Mouse (Mus musculus) small intestine, adult 2 months (tissue): ENCODE results near the gene Tbc1d19. TPM values are rescaled to one million over a fixed set of nuclear protein-coding genes. Genes with fewer than 3 reads are reported as not detected.

Source experiments
- H3K27ac ChIP-seq: fragments of 200-500 bp; 2 replicates; pipeline ENCODE4 v1.5.1; 2012; ENCODE audit warnings: low read depth, low read length, control low read depth, inconsistent platforms; ENCODE audit not compliant: insufficient read depth
- H3K27me3 ChIP-seq: fragments of 200-500 bp; 2 replicates; pipeline ENCODE4 v1.6.1; 2012; ENCODE audit warnings: mild to moderate bottlenecking, moderate library complexity, low read length, inconsistent platforms; ENCODE audit not compliant: control insufficient read depth, insufficient read depth
- H3K36me3 ChIP-seq: fragments of 200-500 bp; 2 replicates; pipeline ENCODE4 v1.6.1; 2012; ENCODE audit warnings: mild to moderate bottlenecking, low read length, control low read depth, inconsistent platforms; ENCODE audit not compliant: control insufficient read depth, insufficient read depth
- H3K4me1 ChIP-seq: fragments of 200-500 bp; 2 replicates; pipeline ENCODE4 v1.6.1; 2012; ENCODE audit warnings: low read length, inconsistent platforms, mixed read lengths; ENCODE audit not compliant: control insufficient read depth, insufficient read depth, insufficient read length
- H3K4me3 ChIP-seq: fragments of 200-500 bp; 2 replicates; pipeline ENCODE4 v1.5.1; 2012; ENCODE audit warnings: low read depth, mild to moderate bottlenecking, control low read depth, inconsistent platforms, low read length, moderate library complexity
- CTCF ChIP-seq: fragments of 200-500 bp; IDR thresholded peaks from 2 replicates; pipeline ENCODE4 v1.5.1; 2012; ENCODE audit warnings: low read depth, mild to moderate bottlenecking, control low read depth, inconsistent platforms, low read length, moderate library complexity, mixed read lengths; ENCODE audit not compliant: insufficient replicate concordance, insufficient read length; ENCODE audit errors: extremely low read depth
- POLR2A ChIP-seq: fragments of 200-500 bp; IDR thresholded peaks from 2 replicates; pipeline ENCODE4 v1.6.1; 2012; ENCODE audit warnings: low read depth, mild to moderate bottlenecking, control low read depth, inconsistent platforms, low read length, moderate library complexity
- WGBS: fragments of 180-500 bp; shearing (Covaris S2); methylation state at CpG from one replicate; pipeline ENCODE4 v1.1.7; 2018; 5-methylcytosine and 5-hydroxymethylcytosine counted together
- polyA plus RNA-seq: library from polyadenylated mRNA; depleted of rRNA; stranded (reverse); fragments of >200 nt; gene quantifications from 2 replicates; pipeline ENCODE4 v1.2.3, GENCODE M21; 2012

The Tbc1d19 gene
- polyA plus RNA-seq, 1 experiment, result 0.74 TPM

- no peaks in the 10 kb centered on the region for H3K4me1 ChIP-seq
- 86% methylated on average over 6 of the region's 6 CpGs for WGBS
- TF ChIP-seq POLR2A (no peak), CTCF (no peak)
- H3K27me3 ChIP-seq, result no peaks in the 10 kb centered on the region
- no peak overlapping the region for H3K4me3 ChIP-seq
- H3K36me3 ChIP-seq, result no peaks in the 10 kb centered on the region
- H3K27ac ChIP-seq, result no peak overlapping the region
Observed at GRCm38 (mm10) chr5:53865991-53866390, 56.6 kb downstream of the Tbc1d19 start.

GRCm38 (mm10) chr5:53871665-53872312 is 62.4 kb downstream of the Tbc1d19 start:
- Histone ChIP-seq H3K36me3 (no peaks in the 10 kb centered on the region), H3K27ac (no peak overlapping the region), H3K4me3 (no peak overlapping the region), H3K27me3 (no peaks in the 10 kb centered on the region), H3K4me1 (no peaks in the 10 kb centered on the region)
- TF ChIP-seq POLR2A, result no peak
- TF ChIP-seq CTCF, result peak; percentile 95
- 24% methylated on average over 6 of the region's 6 CpGs for WGBS

- 93% methylated on average over 3 of the region's 3 CpGs for WGBS
- H3K4me1 ChIP-seq, result no peaks in the 10 kb centered on the region
- H3K27me3 ChIP-seq, result no peaks in the 10 kb centered on the region
- no peak overlapping the region for H3K27ac ChIP-seq
- no peaks in the 10 kb centered on the region; the same call in 1 of the 2 replicates for H3K36me3 ChIP-seq
- H3K4me3 ChIP-seq, result no peak overlapping the region
- no peak for TF ChIP-seq POLR2A
- TF ChIP-seq CTCF, result no peak
Observed at GRCm38 (mm10) chr5:53874966-53875365, 65.6 kb downstream of the Tbc1d19 start.

- 60% methylated on average over 4 of the region's 4 CpGs for WGBS
- Histone ChIP-seq H3K27me3 (no peaks in the 10 kb centered on the region), H3K4me1 (no peaks in the 10 kb centered on the region), H3K27ac (no peak overlapping the region), H3K36me3 (no peaks in the 10 kb centered on the region; the same call in 1 of the 2 replicates), H3K4me3 (no peak overlapping the region)
- TF ChIP-seq POLR2A (no peak), CTCF (no peak)
Observed at GRCm38 (mm10) chr5:53880724-53881123, 71.3 kb downstream of the Tbc1d19 start.

GRCm38 (mm10) chr5:53881381-53881990 is 72.1 kb downstream of the Tbc1d19 start:
- H3K36me3 ChIP-seq, result no peaks in the 10 kb centered on the region; the same call in 1 of the 2 replicates
- 67% methylated on average over 4 of the region's 4 CpGs for WGBS
- TF ChIP-seq POLR2A (no peak), CTCF (no peak)
- no peaks in the 10 kb centered on the region for H3K27me3 ChIP-seq
- H3K4me1 ChIP-seq, result no peaks in the 10 kb centered on the region
- H3K27ac ChIP-seq, result no peak overlapping the region
- no peak overlapping the region for H3K4me3 ChIP-seq

- TF ChIP-seq CTCF (no peak), POLR2A (no peak)
- no peaks in the 10 kb centered on the region for H3K27me3 ChIP-seq
- H3K4me1 ChIP-seq, result no peaks in the 10 kb centered on the region
- no peak overlapping the region for H3K27ac ChIP-seq
- WGBS, result 73% methylated on average over 9 of the region's 9 CpGs
- no peaks in the 10 kb centered on the region for H3K36me3 ChIP-seq
- H3K4me3 ChIP-seq, result no peak overlapping the region
Observed at GRCm38 (mm10) chr5:53901406-53901805, 92.0 kb downstream of the Tbc1d19 start.

GRCm38 (mm10) chr5:53902757-53903156 is 93.4 kb downstream of the Tbc1d19 start:
- H3K36me3 ChIP-seq, result no peaks in the 10 kb centered on the region
- TF ChIP-seq POLR2A (no peak), CTCF (no peak)
- 65% methylated on average over 3 of the region's 3 CpGs for WGBS
- no peak overlapping the region for H3K4me3 ChIP-seq
- no peaks in the 10 kb centered on the region for H3K27me3 ChIP-seq
- no peak overlapping the region for H3K27ac ChIP-seq
- no peaks in the 10 kb centered on the region for H3K4me1 ChIP-seq
